Mouse (Mus musculus) gastrocnemius, postnatal 36 days (tissue): Measurements from ENCODE around the gene Ndel1. TPM values are rescaled to one million over a fixed set of nuclear protein-coding genes. Genes with fewer than 3 reads are reported as not detected.
"Not testable (repeated sequence)": the region's sequence is repeated elsewhere in the genome, so short reads cannot be mapped to it uniquely, and the experiment has no call there.

ENCODE experiments used
- DNase-seq, 2 experiments: peaks; one replicate each; pipeline ENCODE4 v3.0.0; 2022
- intact Hi-C: fragments of 180-260 bp; cut with DNase I; formaldehyde crosslinking; loops from one replicate; pipeline ENCODE4 v1.15.1; 2025
- total RNA-seq, 2 experiments: library from RNA; stranded (reverse); gene quantifications; 2 replicates each; pipeline ENCODE4 v1.2.3; 2021

Ndel1 gene
- total RNA-seq, 2 experiments from 2014 or later, result 70.0 to 81.9 TPM

DNA sequence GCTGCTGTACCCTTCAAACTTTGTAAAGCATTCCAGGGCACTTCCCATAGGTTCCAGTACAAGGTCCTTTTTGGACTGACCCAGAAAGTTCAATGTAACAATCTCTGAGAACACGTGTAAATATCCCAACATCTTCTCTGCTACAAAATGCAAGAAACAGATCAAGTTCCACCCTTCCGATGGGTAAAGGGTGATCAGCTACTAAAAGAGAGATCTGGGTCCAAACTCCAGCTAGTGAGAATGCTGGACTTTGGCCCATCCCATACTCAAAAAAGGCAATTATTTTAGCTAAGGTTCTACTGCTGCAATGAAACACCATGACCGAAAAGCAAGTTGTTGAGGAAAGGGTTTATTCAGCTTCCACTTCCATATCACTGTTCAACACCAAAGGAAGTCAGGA, 17.0 kb downstream of the Ndel1 start:
- intact Hi-C loops, result no loop called here
- no peak for DNase-seq

DNA sequence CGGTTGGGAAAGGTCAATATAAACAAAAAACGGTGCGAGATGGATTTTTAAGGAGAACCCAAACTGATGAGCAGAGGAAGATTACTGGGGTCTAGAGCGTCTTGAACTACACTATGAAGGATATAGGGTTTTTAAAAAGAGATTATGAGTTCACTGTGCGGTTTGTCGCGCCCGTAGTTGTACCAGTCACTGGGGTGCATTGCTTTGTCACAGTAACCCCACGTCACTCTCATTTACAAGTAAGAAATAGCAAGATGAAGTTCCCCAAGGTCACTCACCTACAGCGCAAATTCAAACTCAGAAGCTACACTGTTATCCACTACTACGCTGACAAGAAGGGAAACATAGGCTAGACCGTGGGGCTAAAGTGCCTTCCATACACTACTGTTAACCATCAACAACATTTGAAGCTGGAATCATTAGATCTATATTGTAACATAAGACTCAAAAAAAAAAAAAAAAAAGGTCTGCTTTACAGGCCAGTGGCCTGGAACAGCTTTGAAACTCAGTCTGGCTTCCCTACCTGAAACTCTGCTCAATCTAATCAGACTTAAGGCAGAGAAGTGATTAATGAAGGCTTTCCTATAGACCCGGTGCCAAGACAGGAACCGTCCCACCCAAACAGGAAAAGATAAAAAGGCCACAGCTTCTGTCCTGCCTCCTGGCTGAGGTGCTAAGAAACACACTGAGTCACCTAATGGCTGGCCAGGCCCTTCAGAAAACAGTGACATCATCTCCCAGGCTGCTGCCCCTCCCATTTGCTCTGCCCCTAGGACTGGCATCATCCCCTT, 17.9 kb downstream of the Ndel1 start:
- DNase-seq, result no peak
- intact Hi-C loops, result no loop called here

- intact Hi-C loops, result no loop called here
These were observed 18.7 kb downstream of the Ndel1 start for GRCm38 (mm10) chr11:68852932-68853409.

DNA sequence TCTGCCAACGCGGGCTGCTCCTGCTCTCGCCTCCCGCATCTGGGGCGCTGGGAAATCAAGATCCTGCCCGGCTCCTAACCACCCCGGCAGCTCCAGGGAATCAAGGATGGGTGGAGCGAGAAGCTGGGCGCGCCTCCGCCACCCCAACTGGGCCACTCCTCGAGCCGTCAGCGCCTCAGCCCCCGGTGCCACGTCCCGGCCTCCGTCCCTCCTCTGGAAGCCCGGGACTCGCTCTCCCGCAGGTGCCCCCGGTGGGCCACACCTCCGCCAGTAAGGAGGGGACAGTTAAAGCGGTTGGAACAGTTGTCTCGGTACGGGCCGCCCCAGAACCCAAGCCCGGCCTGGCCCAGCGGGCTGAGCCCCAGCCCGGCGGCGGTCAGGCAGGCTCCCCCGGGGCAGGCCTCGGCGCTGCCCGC, 19.2 kb downstream of the Ndel1 start:
- DNase-seq, result peak; percentile 65 to 75
- intact Hi-C loops, result no loop called here

More at GRCm38 (mm10) chr11:68852932-68853409, 18.7 kb downstream of the Ndel1 start:
- peak; percentile 99 to 100 for DNase-seq

DNA sequence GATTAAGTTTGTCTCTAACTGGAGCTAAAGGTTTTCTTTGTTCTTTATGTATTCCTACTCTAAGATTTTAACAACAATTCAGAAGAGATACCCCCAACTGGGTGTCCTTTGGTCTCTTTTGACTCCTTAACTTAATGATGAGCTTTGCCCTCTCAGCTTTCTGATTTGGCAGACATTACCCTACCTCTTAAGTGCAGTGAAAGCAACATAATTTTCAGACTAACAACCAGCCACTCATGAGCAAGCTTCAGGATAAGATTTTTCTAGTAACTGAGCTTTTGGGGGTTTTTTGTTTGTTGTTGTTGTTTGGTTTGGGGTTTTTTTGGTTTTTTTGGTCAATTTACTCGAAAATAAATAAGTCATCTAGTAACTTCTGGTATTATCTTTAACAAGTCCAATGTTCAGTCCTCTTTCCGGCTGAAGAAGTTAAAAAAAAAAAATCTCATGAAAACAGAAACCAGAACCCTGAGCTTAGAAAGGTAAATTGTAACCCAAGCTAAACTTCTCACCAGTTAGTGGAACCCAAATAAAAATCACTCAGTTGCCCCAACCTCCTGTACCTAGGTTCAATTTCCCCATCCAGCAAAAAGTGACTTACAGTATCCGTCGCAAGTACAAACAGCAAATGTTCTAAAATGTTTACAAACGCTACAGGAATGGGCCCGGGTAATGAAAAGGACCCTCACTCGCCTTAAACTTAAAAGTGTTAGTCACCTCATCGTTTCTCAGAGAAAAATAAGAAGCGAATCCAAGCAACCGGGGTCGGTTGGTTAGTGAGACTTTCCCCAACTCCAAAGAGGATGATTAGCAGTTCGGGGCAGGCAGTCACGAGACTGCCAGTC, 19.8 kb downstream of the Ndel1 start:
- DNase-seq, result no peak
- intact Hi-C loops, result no loop called here

- intact Hi-C loops, result no loop called here
- no peak for DNase-seq
These were observed 20.8 kb downstream of the Ndel1 start for GRCm38 (mm10) chr11:68850862-68851261.

- intact Hi-C loops, result loop anchor here (5.0 kb wide), 1 partner anchor 33 kb away; the partner anchor contains the start of gene Ndel1
- no peak for DNase-seq
These were observed 32.1 kb downstream of the Ndel1 start for GRCm38 (mm10) chr11:68839606-68840005.

GRCm38 (mm10) chr11:68835034-68835433, 36.6 kb downstream of the Ndel1 start:
- DNase-seq, result no peak
- intact Hi-C loops, result loop anchor here (5.0 kb wide), 1 partner anchor 37 kb away; the partner anchor contains the start of gene Ndel1

DNA sequence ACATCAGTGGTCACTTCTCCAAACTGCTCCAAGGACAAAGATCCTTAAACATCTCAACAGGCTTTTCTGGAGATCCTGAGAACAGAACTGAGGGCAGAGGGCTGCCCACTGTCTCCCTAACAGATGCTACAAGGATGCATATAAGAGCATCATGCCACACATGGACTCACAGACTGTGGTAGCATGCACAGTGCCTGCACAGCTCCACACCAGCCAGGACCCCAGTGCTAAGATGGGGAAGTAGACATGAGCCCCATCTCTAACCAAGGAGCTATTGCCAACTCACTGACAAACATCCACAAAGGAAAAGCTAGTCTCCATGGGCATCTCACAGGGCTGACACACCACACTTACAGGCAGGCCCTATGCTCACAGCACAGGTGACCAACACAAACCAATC, 38.1 kb downstream of the Ndel1 start:
- no peak for DNase-seq
- intact Hi-C loops, result no loop called here

DNA sequence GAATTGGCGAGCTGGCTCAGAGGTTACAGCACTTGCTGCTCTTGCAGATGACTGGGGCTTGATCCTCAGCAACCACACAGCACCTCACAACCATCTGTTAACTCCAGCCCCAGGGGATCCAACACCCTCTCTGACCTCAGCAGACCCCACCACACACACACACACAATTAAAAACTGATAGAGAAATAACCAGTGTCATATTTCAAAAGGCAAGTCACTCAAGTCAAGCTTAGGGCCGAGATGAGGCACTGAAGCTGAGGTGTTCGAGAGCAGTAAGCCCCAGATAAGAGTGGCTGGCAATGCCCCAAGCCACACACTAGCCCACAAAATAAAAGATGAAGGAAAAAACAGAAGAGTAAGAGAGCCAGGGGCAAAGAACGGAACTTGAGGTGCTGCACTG, 38.9 kb downstream of the Ndel1 start:
- intact Hi-C loops, result no loop called here

GRCm38 (mm10) chr11:68831580-68831979, 40.1 kb downstream of the Ndel1 start:
- not testable (repeated sequence) for DNase-seq

More for the DNA sequence above, 38.9 kb downstream of the Ndel1 start:
- no peak for DNase-seq

GRCm38 (mm10) chr11:68826735-68827134, 44.9 kb downstream of the Ndel1 start:
- no peak for DNase-seq
- intact Hi-C loops, result no loop called here

More at GRCm38 (mm10) chr11:68831580-68831979, 40.1 kb downstream of the Ndel1 start:
- intact Hi-C loops, result not testable (repeated sequence)

- intact Hi-C loops, result no loop called here
- no peak for DNase-seq
These were observed 49.3 kb downstream of the Ndel1 start for GRCm38 (mm10) chr11:68822326-68822725.

DNA sequence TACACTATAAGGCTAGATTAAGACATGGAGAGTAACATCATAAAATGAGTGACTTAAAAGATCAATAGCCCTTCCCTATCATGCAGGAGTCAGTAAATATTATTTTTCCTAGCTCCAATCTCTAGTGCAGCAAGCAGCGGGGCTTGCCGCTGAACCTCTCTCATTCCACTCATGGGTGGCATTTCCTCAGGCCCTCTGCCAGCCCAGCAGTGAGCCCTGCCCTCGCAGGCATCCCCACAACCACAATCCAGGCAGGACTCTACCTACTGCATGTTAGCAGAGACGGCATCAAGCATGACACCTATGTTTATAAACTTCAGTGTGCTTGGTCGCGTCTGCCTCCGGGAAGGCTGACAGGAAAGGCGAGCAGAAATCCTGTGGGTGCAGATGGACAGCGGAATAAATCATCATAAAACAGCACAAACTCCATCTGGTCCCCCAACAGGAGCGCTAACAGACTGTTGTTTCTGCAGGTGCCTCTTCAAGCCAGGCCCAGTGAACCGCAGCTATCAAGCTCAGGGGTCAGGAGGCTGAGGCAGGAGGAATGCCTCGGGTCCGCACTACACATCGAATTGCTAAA, 52.3 kb downstream of the Ndel1 start:
- intact Hi-C loops, result no loop called here
- no peak for DNase-seq

DNA sequence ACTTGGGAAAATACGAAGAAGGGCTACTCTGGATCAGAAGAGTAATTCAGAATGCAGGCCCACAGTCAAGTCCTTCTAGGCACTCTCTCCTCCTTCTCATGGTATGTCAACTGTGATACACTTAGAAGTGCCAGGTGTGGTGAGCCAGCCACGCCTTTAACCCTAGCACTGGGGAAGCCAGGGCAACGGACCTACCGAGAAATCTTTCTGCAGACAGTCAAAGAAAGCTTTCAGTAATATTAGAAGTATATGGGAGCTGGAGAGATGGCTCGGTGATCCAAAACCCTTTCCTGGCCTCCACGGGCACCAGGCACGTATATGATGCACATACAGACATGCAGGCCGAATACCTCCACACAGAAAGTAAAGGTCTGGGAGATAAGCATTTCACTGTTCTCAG, 53.2 kb downstream of the Ndel1 start:
- intact Hi-C loops, result no loop called here
- no peak for DNase-seq

DNA sequence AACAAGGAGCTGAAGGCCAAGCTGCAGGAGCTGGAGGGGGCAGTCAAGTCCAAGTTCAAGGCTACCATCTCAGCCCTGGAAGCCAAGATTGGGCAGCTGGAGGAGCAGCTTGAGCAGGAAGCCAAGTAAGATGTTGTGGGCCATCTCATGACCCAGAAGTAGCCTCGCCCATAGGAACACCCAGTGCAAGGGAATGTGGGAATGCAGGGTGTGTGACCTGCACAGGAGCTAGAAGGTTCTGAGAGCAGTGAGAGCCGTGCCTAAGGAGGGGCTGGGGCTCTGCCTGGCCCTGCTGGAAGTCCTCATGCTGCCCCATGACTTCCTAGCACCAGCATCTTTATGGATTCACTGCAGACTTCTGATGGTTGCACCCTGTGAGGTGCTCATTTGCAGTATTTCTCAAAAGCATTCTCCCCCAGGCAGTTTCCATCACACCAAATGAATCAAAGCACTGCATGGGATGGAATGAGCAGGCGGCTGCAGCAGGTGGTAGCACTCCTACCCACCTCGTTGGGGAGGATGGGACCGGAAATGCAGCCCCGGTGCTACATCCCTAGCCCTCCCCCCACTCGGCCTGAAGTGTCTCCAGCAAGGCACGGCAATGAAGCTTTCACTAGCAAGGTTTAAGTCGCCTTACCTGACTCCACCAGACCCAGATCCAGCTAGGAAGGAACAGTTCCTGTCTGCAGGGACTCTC, 59.6 kb downstream of the Ndel1 start:
- intact Hi-C loops, result no loop called here
- DNase-seq, result no peak

GRCm38 (mm10) chr11:68807787-68808186, 63.9 kb downstream of the Ndel1 start:
- DNase-seq, result peak; percentile 72 to 75
- intact Hi-C loops, result loop anchor here (2.0 to 5.0 kb wide), 4 partner anchors 55 to 241 kb away; partner anchors contain the start of gene Ndel1

DNA sequence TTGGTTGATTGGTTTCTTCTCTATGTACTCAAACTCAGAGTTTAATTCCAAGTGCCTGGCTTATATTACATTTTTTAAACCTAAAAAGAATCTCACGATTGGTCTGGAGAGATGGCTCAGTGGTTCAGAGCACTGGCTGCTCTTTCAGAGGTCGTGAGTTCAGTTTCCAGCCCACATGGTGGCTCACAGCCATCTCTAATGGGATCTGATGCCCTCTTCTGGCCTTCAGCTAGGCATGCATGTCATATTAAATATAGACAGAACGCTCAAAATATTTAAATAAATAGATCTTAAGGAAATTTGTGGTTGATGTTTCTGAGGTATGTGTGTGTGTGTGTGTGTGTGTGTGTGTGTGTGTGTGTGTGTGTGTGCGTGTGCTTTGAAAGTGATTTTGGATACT, 66.5 kb downstream of the Ndel1 start:
- no peak for DNase-seq
- intact Hi-C loops, result loop anchor here (5.0 kb wide), 2 partner anchors 53 to 67 kb away; partner anchors contain the start of gene Ndel1

DNA sequence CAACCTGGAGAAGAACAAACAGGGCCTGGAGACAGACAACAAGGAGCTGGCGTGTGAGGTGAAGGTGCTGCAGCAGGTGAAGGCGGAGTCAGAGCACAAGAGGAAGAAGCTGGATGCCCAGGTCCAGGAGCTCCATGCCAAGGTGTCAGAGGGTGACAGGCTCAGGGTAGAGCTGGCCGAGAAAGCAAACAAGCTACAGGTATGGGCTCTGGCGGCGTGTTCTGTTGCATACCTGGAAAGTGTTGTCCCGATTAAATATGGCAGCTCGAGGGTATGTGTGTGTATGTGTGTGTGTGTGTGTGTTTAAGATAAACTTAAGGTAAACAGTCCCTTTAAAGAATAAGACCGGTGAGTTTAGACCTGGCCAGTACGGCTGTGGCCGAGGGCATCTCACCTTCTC, 73.4 kb downstream of the Ndel1 start:
- intact Hi-C loops, result no loop called here
- DNase-seq, result no peak

- intact Hi-C loops, result no loop called here
- DNase-seq, result no peak
These were observed 79.9 kb downstream of the Ndel1 start for GRCm38 (mm10) chr11:68791794-68792193.
